Mouse (Mus musculus) lung, postnatal 0 days (tissue): ENCODE measurements at regions not wholly inside any gene's neighbourhood (a gene's known extent, or its start where the extent isn't known, plus 50 kb on each side); places are given as distances from the start of the nearest gene placed in this dataset.
"Not testable (repeated sequence)": the region's sequence is repeated elsewhere in the genome, so short reads cannot be mapped to it uniquely, and the experiment has no call there.

Source experiments
- ATAC-seq: fragments of 200-750 bp; cut with Nextera tagmentation; 2 replicates; pipeline ENCODE4 v1.8.0; 2017; ENCODE audit warnings: moderate library complexity
- DNase-seq: peaks from one replicate; pipeline ENCODE4 v3.0.0-alpha.2; 2016; ENCODE audit warnings: low spot score
- H3K27ac ChIP-seq: fragments of 300-500 bp; sonication (generic); 2 replicates; pipeline ENCODE4 v1.5.1; 2014; ENCODE audit warnings: antibody characterized with exemption, mild to moderate bottlenecking, low read length, mixed read lengths
- H3K27me3 ChIP-seq: fragments of 300-500 bp; sonication (generic); replicated peaks from 2 replicates; pipeline ENCODE4 v1.6.1; 2014; ENCODE audit warnings: low read length, mixed read lengths; ENCODE audit not compliant: insufficient read depth
- H3K36me3 ChIP-seq: fragments of 300-500 bp; sonication (generic); 2 replicates; pipeline ENCODE4 v1.6.1; 2014; ENCODE audit warnings: low read length, mixed read lengths; ENCODE audit not compliant: insufficient read depth
- H3K4me1 ChIP-seq: fragments of 300-500 bp; sonication (generic); 2 replicates; pipeline ENCODE4 v1.6.1; 2014; ENCODE audit warnings: antibody characterized with exemption, low read depth, low read length, mixed read lengths; ENCODE audit not compliant: insufficient read depth
- H3K4me2 ChIP-seq: fragments of 300-500 bp; sonication (generic); replicated peaks from 2 replicates; pipeline ENCODE4 v1.6.1; 2014; ENCODE audit warnings: low read depth, mild to moderate bottlenecking, low read length, moderate library complexity, mixed read lengths
- H3K4me3 ChIP-seq: fragments of 300-500 bp; sonication (generic); 2 replicates; pipeline ENCODE4 v1.5.1; 2014; ENCODE audit warnings: low read depth, low read length
- H3K9ac ChIP-seq: fragments of 300-500 bp; sonication (generic); replicated peaks from 2 replicates; pipeline ENCODE4 v1.6.1; 2014; ENCODE audit warnings: low read depth, mild to moderate bottlenecking
- H3K9me3 ChIP-seq: fragments of 300-500 bp; sonication (generic); 2 replicates; pipeline ENCODE4 v1.6.1; 2016; ENCODE audit warnings: low read length, mixed read lengths
- CTCF ChIP-seq: IDR thresholded peaks from 2 replicates; pipeline ENCODE4 v1.5.1; 2016; ENCODE audit warnings: antibody characterized with exemption, mild to moderate bottlenecking
- EP300 ChIP-seq: IDR thresholded peaks from 2 replicates; pipeline ENCODE4 v1.6.1; 2016; ENCODE audit warnings: antibody characterized with exemption, mild to moderate bottlenecking, control low read depth
- WGBS: fragments of 180-500 bp; shearing (Covaris S2); extraction: QIAGEN DNeasy Blood & Tissue Kit; methylation state at CpG from one replicate; pipeline ENCODE4 v1.1.7; 2014; 5-methylcytosine and 5-hydroxymethylcytosine counted together

DNA sequence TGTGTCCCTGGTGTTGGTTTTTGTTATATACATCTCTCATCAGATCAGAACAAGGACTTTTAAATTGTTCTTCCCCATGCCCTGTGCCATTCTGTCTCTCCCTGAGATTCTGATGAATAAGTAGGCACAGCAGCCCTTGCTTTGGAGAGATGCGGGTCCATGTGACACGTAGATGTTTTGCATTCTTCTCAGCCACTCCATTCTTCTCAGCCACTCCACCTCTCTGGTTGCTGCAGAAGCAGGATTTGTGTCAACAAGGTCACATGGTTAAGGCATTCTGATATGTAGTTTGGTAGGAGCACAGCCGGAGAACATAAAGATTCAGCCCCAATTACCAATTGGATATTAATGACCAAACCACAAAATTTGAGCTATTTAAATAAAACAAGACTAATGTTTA lies 177.2 kb downstream of the Lyplal1 start:
- WGBS, result 42% methylated on average over 3 of the region's 3 CpGs
- Histone ChIP-seq H3K4me2 (no peak overlapping the region), H3K4me1 (no peaks in the 10 kb centered on the region), H3K9ac (no peak overlapping the region), H3K36me3 (no peaks in the 10 kb centered on the region), H3K27ac (no peak overlapping the region), H3K9me3 (no peaks in the 10 kb centered on the region), H3K27me3 (no peaks in the 10 kb centered on the region), H3K4me3 (no peak overlapping the region)
- peak; percentile 81 for ATAC-seq
- TF ChIP-seq EP300 (peak; percentile 68), CTCF (no peak)
- peak; percentile 57 for DNase-seq

- H3K36me3 ChIP-seq, result no peaks in the 10 kb centered on the region
- DNase-seq (no peak), ATAC-seq (no peak)
- no peak overlapping the region for H3K4me3 ChIP-seq
- TF ChIP-seq EP300, result no peak
- TF ChIP-seq CTCF, result no peak
- H3K9me3 ChIP-seq, result no peaks in the 10 kb centered on the region
- no peak overlapping the region for H3K27ac ChIP-seq
- H3K4me1 ChIP-seq, result no peaks in the 10 kb centered on the region
- H3K9ac ChIP-seq, result no peak overlapping the region
- no peaks in the 10 kb centered on the region for H3K27me3 ChIP-seq
- 61% methylated on average over 1 of the region's 1 CpGs for WGBS
- no peak overlapping the region for H3K4me2 ChIP-seq
Measured at GRCm38 (mm10) chr1:185940511-185940910, 176.6 kb downstream of the Lyplal1 start.

- no peaks in the 10 kb centered on the region for H3K27me3 ChIP-seq
- TF ChIP-seq CTCF, result no peak
- 0 out of 2 replicates have a peak, but pooled peaks have one; percentile 33 for TF ChIP-seq EP300
- ATAC-seq (peak; percentile 47; the same call in 1 of the 2 replicates), DNase-seq (peak; percentile 62)
- no peak overlapping the region for H3K27ac ChIP-seq
- no peaks in the 10 kb centered on the region for H3K9me3 ChIP-seq
- 29% methylated on average over 1 of the region's 1 CpGs for WGBS
- no peaks in the 10 kb centered on the region; the same call in 1 of the 2 replicates for H3K4me1 ChIP-seq
- H3K9ac ChIP-seq, result no peak overlapping the region
- no peak overlapping the region for H3K4me3 ChIP-seq
- no peaks in the 10 kb centered on the region for H3K36me3 ChIP-seq
- no peak overlapping the region for H3K4me2 ChIP-seq
Measured at GRCm38 (mm10) chr1:185951163-185951562, 165.9 kb downstream of the Lyplal1 start.

DNA sequence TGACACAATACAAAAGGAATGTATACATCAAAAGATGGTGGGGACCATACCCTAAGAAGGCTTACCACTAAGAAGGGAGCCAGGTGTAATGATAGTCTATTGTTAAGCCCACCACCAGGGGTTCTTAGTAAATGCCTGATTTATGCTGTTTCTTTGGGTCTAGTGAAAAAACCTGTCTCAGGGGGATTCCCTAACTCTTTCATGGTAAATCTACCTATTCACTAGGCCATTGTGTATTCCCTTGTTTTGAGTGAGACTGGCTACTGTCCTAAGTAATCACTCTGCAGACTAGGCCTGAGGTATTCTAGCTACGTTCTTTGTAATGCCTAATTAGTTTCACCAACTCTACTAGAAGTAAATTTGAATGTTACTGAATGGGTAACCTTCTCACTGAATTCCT lies 161.3 kb downstream of the Lyplal1 start:
- not testable (repeated sequence) for H3K4me1 ChIP-seq, H3K4me3 ChIP-seq, H3K27ac ChIP-seq, H3K27me3 ChIP-seq, H3K4me2 ChIP-seq, H3K36me3 ChIP-seq, ATAC-seq, H3K9ac ChIP-seq, H3K9me3 ChIP-seq, DNase-seq
- WGBS, result 59% methylated on average over 1 of the region's 1 CpGs

- Histone ChIP-seq H3K4me3 (no peak overlapping the region), H3K27me3 (no peaks in the 10 kb centered on the region), H3K9me3 (no peaks in the 10 kb centered on the region), H3K27ac (no peak overlapping the region), H3K9ac (no peak overlapping the region), H3K4me2 (no peak overlapping the region), H3K4me1 (no peaks in the 10 kb centered on the region), H3K36me3 (no peaks in the 10 kb centered on the region)
- 56% methylated on average over 3 of the region's 3 CpGs for WGBS
- peak; percentile 80 for DNase-seq
- peak; percentile 83 for ATAC-seq
- TF ChIP-seq CTCF, result no peak
- no peak for TF ChIP-seq EP300
Measured at GRCm38 (mm10) chr1:185957557-185957956, 159.6 kb downstream of the Lyplal1 start.

DNA sequence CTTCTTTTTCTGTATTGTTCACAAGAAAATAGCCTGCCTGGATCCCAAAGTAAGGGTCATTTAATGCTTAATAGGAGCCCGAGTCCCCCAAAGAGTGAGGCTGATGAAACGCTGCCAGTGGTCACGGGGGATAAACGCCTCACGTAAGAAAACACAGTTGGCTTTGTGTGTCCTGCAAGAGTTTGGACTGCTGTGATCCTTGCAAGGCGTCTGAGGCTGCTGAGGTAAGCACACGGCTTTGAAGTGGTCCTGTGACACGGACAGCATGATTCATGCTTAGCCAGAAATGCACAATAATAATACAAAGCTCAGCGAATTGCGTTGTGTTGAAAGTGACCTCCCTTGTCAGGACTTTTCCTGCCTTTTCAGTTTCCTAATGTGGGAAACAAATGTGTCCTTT lies 158.8 kb downstream of the Lyplal1 start:
- peak; percentile 30; the same call in 1 of the 2 replicates for ATAC-seq
- 53% methylated on average over 10 of the region's 10 CpGs for WGBS

DNA sequence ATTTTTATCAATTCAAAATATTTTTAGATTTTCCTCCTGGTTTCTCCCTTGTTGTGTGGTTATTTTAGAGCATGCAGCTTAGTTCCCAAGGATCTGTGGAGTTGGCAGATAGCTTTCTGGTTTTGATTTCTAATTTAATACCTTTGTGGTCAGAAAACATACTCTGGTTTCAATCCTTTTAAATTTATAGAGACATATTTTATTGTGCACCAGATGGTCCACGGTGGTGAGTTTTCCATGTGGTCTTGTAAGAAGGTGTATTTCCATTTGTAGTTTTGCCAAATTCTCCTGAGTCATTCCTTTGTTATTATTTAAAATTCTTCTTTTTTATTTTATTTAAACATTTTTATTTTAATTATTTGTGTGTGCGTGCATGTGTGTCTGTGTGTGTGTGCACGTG lies 154.5 kb downstream of the Lyplal1 start:
- Histone ChIP-seq H3K27ac (no peak overlapping the region), H3K4me3 (no peak overlapping the region), H3K4me2 (no peak overlapping the region), H3K27me3 (no peaks in the 10 kb centered on the region), H3K9me3 (no peaks in the 10 kb centered on the region), H3K4me1 (no peaks in the 10 kb centered on the region), H3K36me3 (no peaks in the 10 kb centered on the region), H3K9ac (no peak overlapping the region)
- 87% methylated on average over 3 of the region's 3 CpGs for WGBS
- TF ChIP-seq EP300, result no peak
- no peak for TF ChIP-seq CTCF
- DNase-seq, result no peak
- no peak for ATAC-seq

More for the DNA sequence above, 158.8 kb downstream of the Lyplal1 start:
- DNase-seq, result peak; percentile 31
- H3K4me1 ChIP-seq, result no peaks in the 10 kb centered on the region
- H3K27ac ChIP-seq, result no peak overlapping the region; the same call in 1 of the 2 replicates
- no peaks in the 10 kb centered on the region for H3K27me3 ChIP-seq
- H3K9ac ChIP-seq, result no peak overlapping the region
- no peaks in the 10 kb centered on the region for H3K9me3 ChIP-seq
- H3K36me3 ChIP-seq, result no peaks in the 10 kb centered on the region
- no peak overlapping the region for H3K4me3 ChIP-seq
- H3K4me2 ChIP-seq, result no peak overlapping the region
- TF ChIP-seq EP300, result no peak
- TF ChIP-seq CTCF, result no peak
